Mouse (Mus musculus) embryonic facial prominence, embryonic 14.5 days (tissue): ENCODE results near the gene Scarb2. TPM values are rescaled to one million over a fixed set of nuclear protein-coding genes. Genes with fewer than 3 reads are reported as not detected.

Experiments
- ATAC-seq: fragments of 200-750 bp; cut with Nextera tagmentation; 2 replicates; pipeline ENCODE4 v1.8.0; 2017; ENCODE audit warnings: low read depth, moderate number of reproducible peaks, moderate TSS enrichment
- DNase-seq: peaks from one replicate; pipeline ENCODE4 v3.0.0-alpha.2; 2015; ENCODE audit warnings: low spot score
- H3K27ac ChIP-seq: fragments of 300-500 bp; sonication (generic); replicated peaks from 2 replicates; pipeline ENCODE4 v1.5.1; 2014; ENCODE audit warnings: low read depth, mild to moderate bottlenecking, low read length, moderate library complexity
- H3K27me3 ChIP-seq: fragments of 300-500 bp; sonication (generic); replicated peaks from 2 replicates; pipeline ENCODE4 v1.6.1; 2014; ENCODE audit warnings: low read length; ENCODE audit not compliant: control insufficient read depth, insufficient read depth
- H3K36me3 ChIP-seq: fragments of 300-500 bp; sonication (generic); 2 replicates; pipeline ENCODE4 v1.6.1; 2014; ENCODE audit warnings: low read length, mixed read lengths; ENCODE audit not compliant: control insufficient read depth, insufficient read depth
- H3K4me1 ChIP-seq: fragments of 300-500 bp; sonication (generic); 2 replicates; pipeline ENCODE4 v1.6.1; 2014; ENCODE audit warnings: antibody characterized with exemption, low read length; ENCODE audit not compliant: control insufficient read depth, insufficient read depth
- H3K4me2 ChIP-seq: fragments of 300-500 bp; sonication (generic); 2 replicates; pipeline ENCODE4 v1.6.1; 2014; ENCODE audit warnings: low read depth, mild to moderate bottlenecking, low read length, moderate library complexity, mixed read lengths
- H3K4me3 ChIP-seq: fragments of 300-500 bp; sonication (generic); 2 replicates; pipeline ENCODE4 v1.5.1; 2014; ENCODE audit warnings: low read depth, mild to moderate bottlenecking, low read length
- H3K9ac ChIP-seq: fragments of 300-500 bp; sonication (generic); 2 replicates; pipeline ENCODE4 v1.6.1; 2014; ENCODE audit warnings: low read depth, mild to moderate bottlenecking, low read length, moderate library complexity, mixed read lengths
- H3K9me3 ChIP-seq: fragments of 300-500 bp; sonication (generic); 2 replicates; pipeline ENCODE4 v1.6.1; 2016; ENCODE audit warnings: low read length; ENCODE audit not compliant: control insufficient read depth
- WGBS: fragments of 180-500 bp; shearing (Covaris S2); extraction: QIAGEN DNeasy Blood & Tissue Kit; methylation state at CpG from one replicate; pipeline ENCODE4 v1.1.7; 2014; 5-methylcytosine and 5-hydroxymethylcytosine counted together
- polyA plus RNA-seq: library from polyadenylated mRNA; unstranded; fragments of >200 nt; fragmentation: Nextera tagmentation; extraction: Ambion mirVana; gene quantifications from 2 replicates; pipeline ENCODE4 v1.2.1, GENCODE M21; 2014

Gene Scarb2
- polyA plus RNA-seq, 1 experiment from 2014 or later: 11.4 TPM

- no peaks in the 10 kb centered on the region for H3K4me1 ChIP-seq
- DNase-seq: no peak
- H3K9me3 ChIP-seq: no peaks in the 10 kb centered on the region
- H3K4me3 ChIP-seq: no peak overlapping the region
- H3K9ac ChIP-seq: no peak overlapping the region
- WGBS: 69% methylated on average over 8 of the region's 8 CpGs
- H3K27ac ChIP-seq: no peak overlapping the region
- no peaks in the 10 kb centered on the region for H3K27me3 ChIP-seq
- no peak overlapping the region for H3K4me2 ChIP-seq
- H3K36me3 ChIP-seq: peaks cover 5% of the 10 kb centered on the region; the same call in 1 of the 2 replicates
- ATAC-seq: no peak
These were observed 39.4 kb downstream of the Scarb2 start for GRCm38 (mm10) chr5:92467102-92467766.

- DNase-seq (no peak), ATAC-seq (no peak)
- H3K9ac ChIP-seq: no peak overlapping the region
- H3K36me3 ChIP-seq: peaks cover 3% of the 10 kb centered on the region; the same call in 1 of the 2 replicates
- no peak overlapping the region for H3K27ac ChIP-seq
- H3K9me3 ChIP-seq: no peaks in the 10 kb centered on the region
- no peaks in the 10 kb centered on the region for H3K27me3 ChIP-seq
- WGBS: 91% methylated on average over 5 of the region's 5 CpGs
- no peak overlapping the region for H3K4me2 ChIP-seq
- H3K4me1 ChIP-seq: no peaks in the 10 kb centered on the region
- H3K4me3 ChIP-seq: no peak overlapping the region
These were observed 41.1 kb downstream of the Scarb2 start for GRCm38 (mm10) chr5:92465511-92465910.

GRCm38 (mm10) chr5:92461321-92461720 is 45.3 kb downstream of the Scarb2 start:
- Histone ChIP-seq H3K4me2 (no peak overlapping the region), H3K9ac (no peak overlapping the region), H3K4me1 (no peaks in the 10 kb centered on the region), H3K27ac (no peak overlapping the region), H3K36me3 (peaks cover 13% of the 10 kb centered on the region; the same call in 1 of the 2 replicates), H3K27me3 (no peaks in the 10 kb centered on the region), H3K4me3 (no peak overlapping the region), H3K9me3 (no peaks in the 10 kb centered on the region)
- WGBS: 15% methylated on average over 5 of the region's 5 CpGs
- ATAC-seq (peak; percentile 44; the same call in 1 of the 2 replicates), DNase-seq (peak; percentile 63)

- no peak for ATAC-seq
- peaks cover 22% of the 10 kb centered on the region for H3K36me3 ChIP-seq
- H3K4me1 ChIP-seq: no peaks in the 10 kb centered on the region
- no peaks in the 10 kb centered on the region for H3K9me3 ChIP-seq
- H3K9ac ChIP-seq: no peak overlapping the region
- WGBS: 42% methylated on average over 5 of the region's 5 CpGs
- H3K27ac ChIP-seq: no peak overlapping the region
- H3K27me3 ChIP-seq: no peaks in the 10 kb centered on the region
- DNase-seq: no peak
- no peak overlapping the region for H3K4me2 ChIP-seq
- H3K4me3 ChIP-seq: no peak overlapping the region
These were observed 47.9 kb downstream of the Scarb2 start for GRCm38 (mm10) chr5:92458726-92459125.

GRCm38 (mm10) chr5:92457410-92457809 is 49.2 kb downstream of the Scarb2 start:
- Histone ChIP-seq H3K4me3 (no peak overlapping the region), H3K27me3 (no peaks in the 10 kb centered on the region), H3K36me3 (peaks cover 31% of the 10 kb centered on the region), H3K9me3 (no peaks in the 10 kb centered on the region), H3K9ac (no peak overlapping the region), H3K4me2 (no peak overlapping the region), H3K4me1 (no peaks in the 10 kb centered on the region), H3K27ac (no peak overlapping the region)
- ATAC-seq (no peak), DNase-seq (no peak)
- WGBS: 78% methylated on average over 2 of the region's 2 CpGs

- Histone ChIP-seq H3K27me3 (no peaks in the 10 kb centered on the region), H3K4me2 (no peak overlapping the region), H3K27ac (no peak overlapping the region), H3K4me3 (no peak overlapping the region), H3K4me1 (no peaks in the 10 kb centered on the region), H3K9me3 (no peaks in the 10 kb centered on the region), H3K36me3 (peaks cover 56% of the 10 kb centered on the region), H3K9ac (no peak overlapping the region)
- ATAC-seq: no peak
- no peak for DNase-seq
- WGBS: 96% methylated on average over 5 of the region's 5 CpGs
These were observed 53.8 kb downstream of the Scarb2 start for GRCm38 (mm10) chr5:92452876-92453275.

- peaks cover 70% of the 10 kb centered on the region for H3K36me3 ChIP-seq
- DNase-seq: no peak
- no peak overlapping the region for H3K4me2 ChIP-seq
- no peak overlapping the region for H3K9ac ChIP-seq
- no peaks in the 10 kb centered on the region for H3K9me3 ChIP-seq
- WGBS: 90% methylated on average over 5 of the region's 5 CpGs
- no peaks in the 10 kb centered on the region for H3K4me1 ChIP-seq
- no peaks in the 10 kb centered on the region for H3K27me3 ChIP-seq
- no peak overlapping the region for H3K4me3 ChIP-seq
- ATAC-seq: no peak
- H3K27ac ChIP-seq: no peak overlapping the region
These were observed 59.9 kb downstream of the Scarb2 start for GRCm38 (mm10) chr5:92446736-92447135.

- 82% methylated on average over 2 of the region's 2 CpGs for WGBS
- DNase-seq (no peak), ATAC-seq (no peak)
- Histone ChIP-seq H3K4me3 (no peak overlapping the region), H3K4me1 (no peaks in the 10 kb centered on the region), H3K27ac (no peak overlapping the region), H3K9me3 (no peaks in the 10 kb centered on the region), H3K36me3 (peaks cover 53% of the 10 kb centered on the region), H3K4me2 (no peak overlapping the region), H3K9ac (no peak overlapping the region), H3K27me3 (no peaks in the 10 kb centered on the region)
These were observed 61.6 kb downstream of the Scarb2 start for GRCm38 (mm10) chr5:92445016-92445415.

- H3K4me3 ChIP-seq: no peak overlapping the region
- no peak for DNase-seq
- no peak overlapping the region for H3K9ac ChIP-seq
- no peak for ATAC-seq
- H3K9me3 ChIP-seq: no peaks in the 10 kb centered on the region
- H3K27ac ChIP-seq: no peak overlapping the region
- H3K27me3 ChIP-seq: no peaks in the 10 kb centered on the region
- 89% methylated on average over 7 of the region's 7 CpGs for WGBS
- no peaks in the 10 kb centered on the region for H3K4me1 ChIP-seq
- no peak overlapping the region for H3K4me2 ChIP-seq
- H3K36me3 ChIP-seq: peaks cover 38% of the 10 kb centered on the region
These were observed 63.7 kb downstream of the Scarb2 start for GRCm38 (mm10) chr5:92442914-92443313.
